Mouse (Mus musculus): ENCODE measurements at regions not wholly inside any gene's neighbourhood (a gene's known extent, or its start where the extent isn't known, plus 50 kb on each side); places are given as distances from the start of the nearest gene placed in this dataset.
"Not testable (repeated sequence)": the region's sequence is repeated elsewhere in the genome, so short reads cannot be mapped to it uniquely, and the experiment has no call there.

DNA sequence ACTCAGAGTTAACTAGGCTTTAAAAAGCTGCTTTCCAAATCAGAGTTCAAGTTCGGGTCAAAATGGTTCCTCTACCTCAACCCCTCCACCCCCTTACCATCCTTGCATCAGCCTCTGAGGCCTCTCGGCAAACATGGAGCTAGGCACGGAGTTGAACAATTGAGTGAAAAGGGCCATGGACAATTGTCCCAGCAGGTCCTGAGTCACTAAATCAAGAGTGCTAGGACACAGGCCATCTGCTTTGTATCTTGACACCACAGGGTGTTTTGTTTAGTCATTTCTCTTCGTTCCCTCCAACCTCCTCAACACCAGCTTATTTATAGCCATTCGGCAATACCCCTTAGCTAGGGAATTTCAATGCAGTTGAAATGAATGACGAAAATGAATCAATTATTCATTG, 59.5 kb upstream of the Jarid2 start:
- no peak for DNase-seq (ENCODE audit: low spot score in 2 of 2)

DNA sequence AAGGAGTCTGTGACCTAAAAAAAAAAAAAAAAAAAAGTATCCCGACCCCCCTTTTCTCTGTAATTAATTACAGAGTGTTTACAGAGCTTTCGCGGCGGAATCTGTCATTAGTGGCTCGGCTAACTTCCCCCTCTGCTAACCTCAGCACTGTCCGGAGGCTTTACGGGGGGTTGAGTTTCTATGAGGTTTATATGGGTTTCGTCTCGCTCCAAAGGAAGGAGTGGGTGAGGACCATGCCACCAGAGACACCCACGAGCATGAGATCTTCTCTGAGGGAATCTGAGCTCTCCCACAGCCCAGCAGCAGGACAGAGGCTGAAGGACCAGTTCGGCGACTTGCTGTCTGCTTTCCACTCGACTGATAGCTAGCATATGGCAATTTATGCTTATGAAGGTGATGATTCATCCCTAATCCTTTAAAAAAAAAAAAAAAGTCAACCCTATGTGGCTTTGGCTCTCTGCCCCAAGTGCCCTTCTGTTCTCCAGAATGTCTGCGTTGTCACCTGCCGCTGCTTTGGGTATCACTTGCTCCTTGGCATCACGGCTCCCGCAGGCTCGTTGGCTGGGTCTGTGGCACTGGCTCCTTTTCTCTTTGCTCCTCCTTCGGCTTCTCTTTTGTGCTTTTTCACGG, 55.8 kb upstream of the Jarid2 start:
- DNase-seq (ENCODE audit: low spot score in 2 of 2), result peak in 1 of 2 experiments; percentile 5

DNA sequence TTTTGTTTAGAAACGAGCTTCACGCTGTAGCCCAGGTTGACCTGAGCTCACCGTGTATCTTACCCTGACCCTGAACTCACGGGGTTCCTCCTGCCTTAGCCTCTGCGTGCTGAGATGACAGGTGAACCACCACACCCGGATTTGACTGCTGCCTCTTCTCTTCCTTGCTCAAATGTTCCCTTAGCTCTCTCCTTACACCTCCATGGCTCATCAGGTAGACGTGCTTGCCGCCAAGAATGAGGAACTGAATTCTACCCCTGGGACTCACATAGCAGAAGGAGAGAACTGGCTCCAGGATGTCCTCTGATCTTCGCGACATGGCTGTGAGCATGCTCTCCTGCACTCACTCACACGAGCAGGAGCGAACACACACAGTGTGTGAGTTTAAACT, 55.3 kb upstream of the Jarid2 start:
- peak; percentile 1 to 9 for DNase-seq (ENCODE audit: low spot score in 2 of 2)

DNA sequence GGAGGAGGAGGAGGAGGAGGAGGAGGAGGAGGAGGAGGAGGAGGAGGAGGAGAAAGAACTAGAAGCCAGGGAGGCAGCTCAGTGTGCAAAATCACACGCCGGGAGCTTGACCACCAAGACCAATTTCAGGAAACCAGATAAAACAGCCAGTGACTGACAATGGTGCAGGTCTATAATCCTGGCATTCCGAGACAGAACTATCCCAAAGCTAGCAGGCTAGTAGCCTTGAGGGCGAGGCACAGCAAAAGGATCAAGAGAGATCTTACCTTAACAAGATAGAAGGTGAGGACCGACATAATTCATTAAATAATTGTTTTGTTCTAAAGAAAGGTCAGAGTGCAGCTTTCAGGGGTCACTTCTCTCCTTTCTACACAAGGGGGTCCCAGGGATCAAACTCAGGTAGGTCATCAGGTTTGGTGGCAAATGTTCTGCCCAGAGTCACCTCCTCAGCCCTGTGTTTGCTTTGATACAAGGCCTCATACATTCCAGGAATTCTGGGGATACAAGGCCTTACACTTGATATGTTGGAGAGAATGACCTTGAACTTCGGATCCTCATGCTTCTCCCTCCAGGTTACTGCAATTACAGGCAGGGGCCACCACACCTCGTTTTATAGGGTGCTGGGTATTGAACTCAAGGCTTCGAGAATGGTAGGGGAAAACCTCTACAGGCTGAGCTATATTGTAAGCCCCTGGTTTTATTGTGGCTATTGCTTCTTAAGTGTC, 54.2 kb upstream of the Jarid2 start:
- no peak for DNase-seq (ENCODE audit: low spot score in 2 of 2)

DNA sequence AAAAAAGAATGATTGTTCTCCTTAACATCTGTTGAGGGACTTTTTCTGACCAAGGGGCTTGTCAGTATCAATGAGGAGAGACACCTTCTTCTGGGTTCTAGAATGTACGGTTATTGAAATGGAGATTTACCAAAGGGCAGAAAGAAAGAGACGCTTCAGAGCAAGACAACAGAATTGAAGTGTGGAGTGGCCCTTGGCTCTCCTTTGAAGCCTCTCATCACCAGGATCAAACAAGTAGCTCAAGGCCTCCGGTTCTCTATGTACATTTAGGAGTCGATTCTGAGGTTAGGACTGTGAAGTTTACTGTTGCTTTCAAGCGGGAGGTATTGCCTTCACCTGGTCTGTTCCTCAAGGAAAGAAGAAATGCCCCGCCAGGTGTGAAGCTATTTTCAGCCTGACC, 53.2 kb upstream of the Jarid2 start:
- no peak for DNase-seq (ENCODE audit: low spot score in 2 of 2)

DNA sequence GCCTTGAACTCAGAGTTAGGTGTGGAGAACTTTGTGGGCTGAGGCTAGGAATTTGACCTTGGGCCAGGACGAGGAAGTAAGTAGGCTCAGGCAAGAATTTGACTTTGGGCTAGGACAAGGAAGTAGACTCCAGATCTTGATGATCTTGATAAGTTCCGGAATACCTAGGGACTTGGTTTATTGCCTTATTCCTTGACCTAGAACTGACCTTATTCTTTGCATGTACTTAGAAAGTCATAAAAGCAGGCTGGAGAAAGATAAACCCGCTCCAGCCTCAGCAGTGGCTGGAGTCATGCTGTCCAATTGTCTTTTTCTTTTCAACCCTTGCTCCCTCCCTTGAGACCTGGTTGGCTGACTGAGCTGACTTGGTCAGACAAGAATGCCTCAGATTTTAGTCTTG, 51.2 kb upstream of the Jarid2 start:
- DNase-seq (ENCODE audit: low spot score in 2 of 2), result no peak

DNA sequence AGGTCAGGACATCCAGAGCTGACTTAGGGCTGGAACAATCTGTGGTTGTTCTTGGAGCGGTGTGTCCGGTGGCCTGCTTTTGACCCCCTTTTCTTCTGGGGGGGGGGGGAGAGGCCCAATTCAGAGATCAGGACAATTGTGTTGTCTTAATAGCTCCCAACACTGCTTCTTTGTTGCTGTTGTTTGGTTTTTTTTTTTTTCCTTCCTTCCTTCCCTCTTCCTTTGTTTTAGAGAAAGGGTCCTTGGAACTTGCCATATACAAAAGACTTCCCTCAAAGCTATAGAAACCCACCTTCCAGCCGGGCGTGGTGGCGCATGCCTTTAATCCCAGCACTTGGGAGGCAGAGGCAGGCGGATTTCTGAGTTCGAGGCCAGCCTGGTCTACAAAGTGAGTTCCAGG, 49.8 kb upstream of the Jarid2 start:
- not testable (repeated sequence) for DNase-seq (ENCODE audit: low spot score in 2 of 2)
